Mouse (Mus musculus): ENCODE measurements around the gene Olfr126.

Gene Olfr126

DNA sequence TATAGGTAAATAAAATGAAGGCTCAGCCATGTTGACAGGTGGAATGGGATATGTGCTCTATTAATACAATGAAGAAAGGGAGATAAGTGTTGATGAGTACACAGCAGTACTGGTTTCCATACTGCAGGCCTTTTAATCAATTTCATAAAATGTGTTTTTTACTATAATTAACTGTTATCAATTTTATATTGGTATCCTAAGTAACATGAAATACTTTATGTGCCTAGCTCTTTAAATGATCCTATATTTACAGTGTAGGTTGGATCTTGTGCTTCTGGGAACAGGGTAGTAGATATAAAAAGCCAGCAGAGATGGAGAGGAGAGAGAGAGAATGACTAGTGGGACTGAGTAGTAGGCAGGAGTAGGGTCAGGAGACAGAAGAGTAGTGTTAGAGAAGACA, at the start of gene Olfr126:
TSS of gene Olfr126 (plus strand) at position 301 of the 400 bp plus-strand sequence.
- DNase-seq (ENCODE audit: low read depth, low spot score) = no peak

DNA sequence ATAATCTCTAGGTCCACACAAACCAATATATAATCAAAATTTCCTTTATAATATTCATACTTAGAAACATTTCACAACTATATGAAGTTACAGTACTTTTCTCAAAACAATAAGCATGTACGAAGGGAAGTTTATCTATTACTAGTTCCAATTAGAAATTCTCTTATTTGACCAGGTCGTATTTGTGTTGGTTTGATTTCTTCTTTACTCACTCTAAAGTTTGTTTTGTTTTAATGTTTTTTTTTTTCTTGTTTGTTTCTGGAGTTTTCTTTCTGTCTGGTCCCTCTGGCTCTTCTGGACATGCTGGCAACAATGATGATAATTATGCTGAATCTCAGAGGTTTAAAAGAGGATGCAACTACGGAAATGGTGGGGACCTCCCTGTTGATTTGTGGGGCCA, 47.7 kb upstream of the Olfr126 start, which contains the start of gene Olfr124:
TSS of gene Olfr124 (plus strand) at position 301 of the 400 bp plus-strand sequence.
- no peak for DNase-seq (ENCODE audit: low read depth, low spot score)

DNA sequence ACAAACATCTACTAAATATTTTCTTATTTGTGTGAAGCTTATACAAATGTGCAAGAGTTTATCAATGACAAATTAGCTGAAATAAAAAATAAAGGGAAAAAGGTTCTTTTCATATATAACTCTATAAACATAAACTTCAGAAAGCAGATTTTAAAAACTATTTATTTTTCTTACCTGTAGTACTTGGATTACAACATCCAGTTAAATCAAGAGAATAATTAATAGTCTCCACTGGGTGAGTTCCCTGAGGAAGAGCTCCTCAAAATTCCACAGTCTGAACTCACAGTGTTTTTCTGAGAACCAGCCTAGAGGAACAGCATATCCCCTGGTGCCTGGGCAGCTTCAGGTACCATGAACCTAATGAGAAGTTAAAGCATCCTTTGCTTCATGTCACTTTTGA, 14.6 kb upstream of the Olfr126 start, which contains the start of gene Olfr125:
TSS of gene Olfr125 (plus strand) at position 301 of the 400 bp plus-strand sequence.
- DNase-seq (ENCODE audit: low read depth, low spot score) = no peak

DNA sequence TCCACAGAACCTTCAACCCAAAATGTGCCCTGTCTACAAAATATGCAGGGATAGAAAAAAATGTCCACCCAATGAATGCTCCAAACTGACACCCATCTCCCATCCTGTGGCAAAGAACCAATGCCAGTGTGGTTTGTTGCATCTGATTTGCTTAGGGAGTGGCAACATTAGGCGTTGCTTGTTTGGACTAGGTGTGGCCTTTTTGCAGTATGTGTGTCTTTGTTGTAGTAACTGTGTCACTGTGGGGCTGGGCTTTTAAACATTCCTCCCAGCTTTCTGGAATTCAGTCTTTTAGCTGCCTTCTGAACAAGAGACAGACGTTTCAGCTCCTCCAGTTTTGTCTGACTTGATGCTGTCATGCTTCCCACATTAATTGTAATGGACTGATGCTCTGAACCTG, 16.6 kb downstream of the Olfr126 start:
- DNase-seq (ENCODE audit: low read depth, low spot score) = no peak

DNA sequence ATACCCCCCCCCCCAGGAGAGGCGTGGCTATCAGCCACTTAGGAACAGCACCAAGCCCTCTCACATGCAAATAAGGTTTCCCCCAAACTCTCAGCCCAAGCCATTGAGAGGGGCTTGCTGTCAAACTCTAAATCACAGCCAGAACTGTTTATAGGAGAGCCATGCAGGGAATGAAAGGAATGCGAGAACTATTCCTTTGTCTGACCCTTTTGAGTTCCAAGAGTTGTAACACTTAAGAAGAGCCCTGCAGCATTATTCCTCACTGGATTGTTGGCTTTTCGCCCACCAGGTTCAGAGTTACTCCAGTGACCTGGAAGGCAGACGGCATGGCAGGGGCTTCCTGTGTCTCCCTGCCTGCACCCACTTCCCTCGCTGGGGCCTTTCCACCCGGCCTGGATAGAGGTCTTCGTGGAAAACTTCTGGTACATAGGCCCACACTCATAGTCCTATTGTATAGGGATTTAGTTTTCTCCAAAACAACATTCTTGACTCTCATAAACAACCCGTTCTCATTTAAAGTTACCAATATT, 22.5 kb downstream of the Olfr126 start:
- DNase-seq (ENCODE audit: low read depth, low spot score) = no peak

DNA sequence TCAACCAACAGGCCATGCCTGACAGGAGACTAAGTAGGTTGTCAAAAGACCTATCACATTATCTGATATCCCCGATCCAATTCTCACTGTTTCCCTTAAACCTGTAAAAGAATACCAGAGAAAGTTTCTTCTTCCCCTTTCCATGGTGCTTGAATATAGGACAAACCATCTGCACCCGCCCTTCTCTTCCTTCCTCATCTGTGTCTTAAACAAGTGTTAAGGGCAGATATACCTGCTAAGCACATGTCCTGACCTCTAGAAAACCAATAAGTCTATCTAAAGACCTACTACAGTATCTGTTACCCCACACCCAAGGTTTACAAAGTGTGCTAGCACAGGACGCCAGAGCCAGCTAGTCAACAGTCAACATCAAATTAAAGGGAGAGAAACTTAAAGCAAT, 26.5 kb downstream of the Olfr126 start:
- no peak for DNase-seq (ENCODE audit: low read depth, low spot score)

DNA sequence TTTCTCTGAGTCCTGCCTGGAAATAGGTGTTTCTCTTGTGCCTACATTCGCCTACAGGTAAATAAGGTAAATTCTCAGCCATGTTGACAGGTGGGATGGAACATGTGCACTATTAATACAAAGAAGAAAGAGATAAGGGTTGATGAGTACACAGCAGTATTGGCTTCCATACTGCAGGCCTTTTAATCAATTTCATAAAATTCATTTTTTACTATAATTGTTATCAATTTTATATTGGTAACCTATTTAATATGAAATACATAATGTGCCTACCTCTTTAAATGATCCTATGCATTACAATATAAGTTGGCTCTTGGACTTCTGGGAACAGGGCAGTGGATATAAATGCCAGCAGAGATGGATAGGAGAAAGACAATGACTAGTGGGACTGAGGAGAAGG, 52.9 kb downstream of the Olfr126 start, which contains the start of gene Olfr127:
TSS of gene Olfr127 (plus strand) at position 301 of the 400 bp plus-strand sequence.
- DNase-seq (ENCODE audit: low read depth, low spot score) = no peak

All from brain, adult 2 months (tissue).